Mouse (Mus musculus): Measurements from ENCODE around the gene Scn5a.

DNA sequence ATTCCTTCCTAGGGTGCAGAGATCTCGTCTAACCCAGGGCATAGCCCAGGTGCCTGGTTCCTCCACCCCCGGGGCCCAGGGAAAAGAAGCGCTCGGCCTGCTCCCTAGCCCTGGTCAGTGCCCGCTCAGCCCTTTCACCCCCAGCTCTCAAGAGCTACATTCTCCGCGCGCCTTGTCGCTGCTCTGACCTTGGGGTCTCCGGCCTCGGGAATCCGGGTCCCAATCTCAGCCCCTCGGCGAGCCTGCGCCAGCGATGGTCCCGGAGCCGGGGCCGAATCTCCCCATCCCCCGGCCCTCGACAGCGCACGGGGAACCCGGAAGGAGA lies 543 bp downstream of the Scn5a start:
- no peak for TF ChIP-seq CTCF (conservative IDR thresholded peaks at IDR 0.05; ENCODE audit: low read length)
- TF ChIP-seq POU5F1 (IDR thresholded peaks at IDR 0.05; ENCODE audit: borderline replicate concordance, low read length) = no peak
